Mouse (Mus musculus) spleen, adult 2 months (tissue): ENCODE data around the gene Gm45713. TPM values are rescaled to one million over a fixed set of nuclear protein-coding genes. Genes with fewer than 3 reads are reported as not detected.
A peak's percentile ranks its signal among the peaks of the same experiment; 100 is the strongest.

Experiments
- DNase-seq, 2 experiments: peaks; one replicate each; pipeline versions ENCODE4 v3.0.0 to v3.0.0-alpha.2; 2012 to 2021; ENCODE audit warnings: low spot score in 2 of 2, low read depth in 1 of 2
- H3K27ac ChIP-seq: fragments of 200-500 bp; 2 replicates; pipeline ENCODE4 v1.5.1; 2012; ENCODE audit warnings: low read length, inconsistent platforms; ENCODE audit not compliant: insufficient read depth
- H3K27me3 ChIP-seq: fragments of 200-500 bp; 2 replicates; pipeline ENCODE4 v1.6.1; 2012; ENCODE audit warnings: mild to moderate bottlenecking, moderate library complexity, low read length, inconsistent platforms; ENCODE audit not compliant: control insufficient read depth, insufficient read depth
- H3K36me3 ChIP-seq: fragments of 200-500 bp; 2 replicates; pipeline ENCODE4 v1.6.1; 2012; ENCODE audit warnings: mild to moderate bottlenecking, low read length, inconsistent platforms; ENCODE audit not compliant: control insufficient read depth, insufficient read depth
- H3K4me1 ChIP-seq: fragments of 200-500 bp; 2 replicates; pipeline ENCODE4 v1.6.1; 2011; ENCODE audit warnings: inconsistent platforms; ENCODE audit not compliant: control insufficient read depth, insufficient read depth, insufficient read length
- H3K4me3 ChIP-seq: fragments of 200-500 bp; 2 replicates; pipeline ENCODE4 v1.5.1; 2011; ENCODE audit warnings: mild to moderate bottlenecking, inconsistent platforms; ENCODE audit not compliant: insufficient read depth, insufficient read length; ENCODE audit errors: extremely low read depth
- CTCF ChIP-seq: fragments of 200-500 bp; IDR thresholded peaks from 2 replicates; pipeline ENCODE4 v1.5.1; 2011; ENCODE audit warnings: mild to moderate bottlenecking, inconsistent platforms; ENCODE audit not compliant: insufficient read depth, insufficient read length, insufficient replicate concordance; ENCODE audit errors: extremely low read depth
- POLR2A ChIP-seq: fragments of 200-500 bp; IDR thresholded peaks from 2 replicates; pipeline ENCODE4 v1.6.1; 2011; ENCODE audit warnings: low read depth, low read length, inconsistent platforms
- WGBS: fragments of 180-500 bp; shearing (Covaris S2); methylation state at CpG from one replicate; pipeline ENCODE4 v1.1.7; 2018; 5-methylcytosine and 5-hydroxymethylcytosine counted together
- polyA plus RNA-seq: library from polyadenylated mRNA; depleted of rRNA; stranded (reverse); fragments of >200 nt; gene quantifications from 2 replicates; pipeline ENCODE4 v1.2.3, GENCODE M21; 2012

Gene Gm45713
- polyA plus RNA-seq, 1 experiment, result 0.70 TPM

DNA sequence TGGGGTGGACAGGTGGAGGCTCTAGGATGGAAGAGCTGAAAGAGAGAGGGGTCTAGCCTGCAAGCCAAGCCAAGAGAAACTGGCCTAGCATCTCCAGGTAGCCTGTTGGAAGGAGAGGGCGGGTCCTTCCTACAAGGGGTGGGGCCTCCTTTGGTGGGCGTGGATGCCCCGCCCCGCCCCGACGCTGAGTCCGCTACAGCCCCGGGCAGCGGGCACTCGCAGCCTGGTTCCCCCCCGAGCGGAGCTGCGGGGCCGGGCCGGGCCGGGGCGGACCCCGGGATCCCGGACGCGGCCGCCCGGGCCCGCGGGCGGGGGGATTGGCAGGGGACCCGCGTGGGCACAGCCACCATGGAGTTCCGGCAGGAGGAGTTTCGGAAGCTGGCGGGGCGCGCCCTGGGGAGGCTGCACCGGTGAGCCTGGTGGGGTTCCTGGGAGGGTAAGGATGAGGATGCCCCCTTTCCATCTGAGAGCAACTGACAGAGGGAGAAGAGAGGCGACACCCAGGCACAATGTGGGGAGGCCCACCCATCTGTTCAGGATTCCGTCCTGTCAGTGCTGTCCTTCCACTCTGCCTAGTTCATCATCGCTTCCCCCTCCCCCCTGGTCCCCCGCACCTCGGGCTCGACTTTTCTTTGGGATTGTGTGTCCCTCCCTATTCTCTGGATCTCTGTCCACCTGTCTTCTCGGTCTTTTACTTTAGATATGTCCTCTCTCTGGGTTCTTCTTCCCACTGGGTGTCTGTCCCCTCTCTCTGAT lies 27.9 kb upstream of the Gm45713 start, which contains the start of gene Slc17a7:
Gene Slc17a7 (plus strand): TSS at position 215 of the 756 bp plus-strand sequence.
- no peak for DNase-seq
- 5% methylated on average over 39 of the region's 41 CpGs for WGBS
- Histone ChIP-seq H3K4me1 (peaks cover 3% of the 10 kb centered on the region), H3K27ac (no peak within 1 kb of the TSS), H3K4me3 (no peak within 1 kb of the TSS), H3K27me3 (peaks cover 21% of the 10 kb centered on the region), H3K36me3 (0 out of 2 replicates have a peak, but pooled peaks cover 4% of the 10 kb centered on the region)
- TF ChIP-seq POLR2A (no peak), CTCF (no peak)

DNA sequence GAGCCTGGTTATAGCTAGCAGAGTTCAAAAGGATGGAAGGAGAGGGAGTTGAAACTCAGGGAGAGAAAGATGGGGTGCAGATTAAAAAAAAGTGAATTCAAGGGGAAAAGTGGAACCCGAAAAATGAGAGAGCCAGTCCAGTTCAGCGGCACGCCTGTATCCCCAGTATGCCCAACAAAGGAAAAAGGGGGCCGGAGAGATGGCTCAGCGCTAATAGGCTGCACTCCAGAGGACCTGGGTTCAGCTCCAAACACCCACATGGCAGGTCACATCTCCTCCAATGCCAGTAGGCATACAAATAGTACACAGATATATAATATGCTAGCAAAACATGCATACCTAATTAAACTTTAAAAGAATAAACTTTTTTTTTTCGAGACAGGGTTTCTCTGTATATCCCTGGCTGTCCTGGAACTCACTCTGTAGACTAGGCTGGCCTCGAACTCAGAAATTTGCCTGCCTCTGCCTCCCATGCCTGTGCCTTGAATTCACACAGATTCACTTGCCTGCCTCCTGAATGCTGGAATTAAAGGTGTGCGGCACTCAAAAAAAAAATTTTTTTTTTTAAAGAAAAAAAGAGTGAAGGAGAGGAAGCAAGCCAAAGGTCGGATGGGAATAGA lies 27.1 kb upstream of the Gm45713 start:
- no peak overlapping the region for H3K27ac ChIP-seq
- no peak overlapping the region for H3K4me3 ChIP-seq
- H3K27me3 ChIP-seq, result peaks cover 14% of the 10 kb centered on the region
- H3K4me1 ChIP-seq, result peaks cover 3% of the 10 kb centered on the region
- H3K36me3 ChIP-seq, result 0 out of 2 replicates have a peak, but pooled peaks cover 4% of the 10 kb centered on the region
- 75% methylated on average over 9 of the region's 9 CpGs for WGBS
- TF ChIP-seq CTCF (no peak), POLR2A (no peak)
- no peak for DNase-seq

GRCm38 (mm10) chr7:45162551-45162950 lies 26.5 kb upstream of the Gm45713 start:
- Histone ChIP-seq H3K27ac (no peak overlapping the region), H3K4me3 (no peak overlapping the region), H3K4me1 (peaks cover 3% of the 10 kb centered on the region), H3K36me3 (peaks cover 5% of the 10 kb centered on the region), H3K27me3 (peaks cover 12% of the 10 kb centered on the region)
- WGBS, result 30% methylated on average over 6 of the region's 6 CpGs
- DNase-seq, result no peak
- TF ChIP-seq POLR2A (no peak), CTCF (no peak)

DNA sequence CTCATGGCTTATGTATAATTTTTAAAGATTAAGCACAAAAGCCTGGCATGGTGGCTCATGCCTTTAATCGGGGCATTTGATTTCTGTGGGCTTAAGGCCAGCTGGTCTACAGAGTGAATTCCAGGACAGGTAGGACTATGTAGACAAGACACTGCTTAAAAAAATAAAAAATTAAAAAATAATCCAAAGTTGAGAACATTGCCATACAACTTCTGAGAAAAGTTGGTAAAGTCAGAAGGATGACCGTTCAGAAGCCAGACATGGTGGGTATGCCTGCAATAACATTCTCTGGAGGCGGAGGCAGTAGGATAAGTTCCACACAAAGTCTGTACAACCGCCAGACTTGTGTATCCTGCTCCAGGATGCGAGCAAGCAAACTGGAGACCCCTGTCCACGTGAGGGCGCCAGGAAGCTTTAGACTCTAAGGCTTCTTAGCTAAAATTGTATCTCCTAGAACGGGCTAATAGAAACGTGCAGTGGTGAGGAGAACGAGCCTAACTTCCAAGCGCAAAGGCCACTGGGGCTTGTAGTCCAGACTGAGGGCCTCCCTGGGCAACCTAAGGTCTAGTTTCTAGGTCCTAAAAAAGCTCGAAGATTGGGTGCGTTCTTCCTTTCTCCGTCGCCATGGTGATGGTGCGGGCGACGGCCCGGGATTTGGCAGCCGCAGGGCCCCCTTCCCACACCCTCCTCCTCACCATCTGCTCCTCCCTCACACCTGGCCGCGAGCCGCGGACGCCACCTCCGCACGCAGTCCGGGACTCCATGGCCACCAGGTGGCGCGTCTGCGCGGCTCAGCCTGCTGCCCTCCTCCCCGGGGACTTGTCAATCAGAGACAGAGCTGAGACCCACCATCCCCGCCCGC lies 25.8 kb upstream of the Gm45713 start:
- H3K4me3 ChIP-seq, result peak overlapping the region; percentile 57; the same call in 1 of the 2 replicates
- TF ChIP-seq POLR2A, result no peak
- peak; percentile 95 for TF ChIP-seq CTCF
- DNase-seq, result peak; percentile 69 to 88
- 5% methylated on average over 35 of the region's 35 CpGs for WGBS
- peaks cover 6% of the 10 kb centered on the region for H3K36me3 ChIP-seq
- H3K27ac ChIP-seq, result no peak overlapping the region
- H3K4me1 ChIP-seq, result peaks cover 3% of the 10 kb centered on the region
- peaks cover 9% of the 10 kb centered on the region for H3K27me3 ChIP-seq

- no peak overlapping the region for H3K27ac ChIP-seq
- 95% methylated on average over 3 of the region's 3 CpGs for WGBS
- peaks cover 3% of the 10 kb centered on the region for H3K4me1 ChIP-seq
- TF ChIP-seq CTCF, result no peak
- TF ChIP-seq POLR2A, result no peak
- no peak overlapping the region for H3K4me3 ChIP-seq
- peaks cover 9% of the 10 kb centered on the region for H3K27me3 ChIP-seq
- peaks cover 6% of the 10 kb centered on the region for H3K36me3 ChIP-seq
- no peak for DNase-seq
Measured at GRCm38 (mm10) chr7:45160866-45161265, 24.8 kb upstream of the Gm45713 start.

DNA sequence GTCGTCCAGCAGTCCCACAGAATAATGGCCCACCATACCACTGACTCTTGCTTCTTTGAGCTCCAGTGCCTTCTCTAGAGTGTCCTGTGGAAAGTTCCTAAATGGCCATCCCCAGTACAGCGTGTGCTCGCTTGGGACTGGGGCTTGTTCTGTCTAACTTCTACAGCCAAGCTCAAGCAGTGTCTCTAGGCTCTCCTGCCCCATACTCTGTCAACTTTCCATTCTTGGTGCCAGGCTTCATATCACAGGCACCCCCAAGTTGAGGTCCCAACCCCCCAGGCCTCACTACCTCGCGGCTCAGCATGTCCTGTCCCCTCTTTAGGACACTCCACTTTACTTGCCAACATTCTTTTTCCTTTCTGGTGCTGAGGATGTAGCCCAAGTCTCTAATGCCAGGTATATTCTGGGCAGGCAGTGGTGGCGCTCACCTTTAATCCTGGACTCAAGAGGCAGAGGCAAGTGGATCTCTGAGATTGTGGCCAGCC lies 24.3 kb upstream of the Gm45713 start:
- Histone ChIP-seq H3K27me3 (peaks cover 9% of the 10 kb centered on the region), H3K27ac (no peak overlapping the region), H3K4me1 (peaks cover 3% of the 10 kb centered on the region), H3K4me3 (no peak overlapping the region), H3K36me3 (peaks cover 6% of the 10 kb centered on the region)
- 92% methylated on average over 6 of the region's 6 CpGs for WGBS
- no peak for DNase-seq
- TF ChIP-seq CTCF (no peak), POLR2A (no peak)
